Mouse (Mus musculus) embryo, embryonic 10 days (tissue): Measurements from ENCODE around the gene Sidt1.

Source experiments
- DNase-seq: peaks from one replicate; pipeline ENCODE4 v3.0.0-alpha.2; 2015; ENCODE audit warnings: low spot score

The Sidt1 gene

GRCm38 (mm10) chr16:44249985-44250384 is 83.0 kb downstream of the Sidt1 start:
- no peak for DNase-seq

- DNase-seq, result no peak
These were observed 89.7 kb downstream of the Sidt1 start for GRCm38 (mm10) chr16:44243323-44243722.

- peak; percentile 89 for DNase-seq
These were observed 90.4 kb downstream of the Sidt1 start for GRCm38 (mm10) chr16:44242633-44243032.

GRCm38 (mm10) chr16:44240406-44240805 is 92.6 kb downstream of the Sidt1 start:
- no peak for DNase-seq

GRCm38 (mm10) chr16:44238835-44239263 is 94.1 kb downstream of the Sidt1 start:
- DNase-seq, result no peak

- DNase-seq, result no peak
These were observed 95.2 kb downstream of the Sidt1 start for GRCm38 (mm10) chr16:44237836-44238235.

GRCm38 (mm10) chr16:44233019-44233418 is 100.0 kb downstream of the Sidt1 start:
- DNase-seq, result no peak

- no peak for DNase-seq
These were observed 106.2 kb downstream of the Sidt1 start for GRCm38 (mm10) chr16:44226706-44227291.

GRCm38 (mm10) chr16:44221463-44221862 is 111.5 kb downstream of the Sidt1 start:
- DNase-seq, result no peak

GRCm38 (mm10) chr16:44216417-44216816 is 116.6 kb downstream of the Sidt1 start:
- no peak for DNase-seq

GRCm38 (mm10) chr16:44215513-44215912 is 117.5 kb downstream of the Sidt1 start:
- no peak for DNase-seq

- no peak for DNase-seq
These were observed 120.3 kb downstream of the Sidt1 start for GRCm38 (mm10) chr16:44212703-44213102.

GRCm38 (mm10) chr16:44211054-44211414 is 122.0 kb downstream of the Sidt1 start:
- DNase-seq, result no peak

GRCm38 (mm10) chr16:44210156-44211053 is 122.6 kb downstream of the Sidt1 start:
- no peak for DNase-seq

GRCm38 (mm10) chr16:44205973-44206372 is 127.0 kb downstream of the Sidt1 start:
- no peak for DNase-seq

- DNase-seq, result no peak
These were observed 128.7 kb downstream of the Sidt1 start for GRCm38 (mm10) chr16:44204331-44204730.

GRCm38 (mm10) chr16:44200146-44200545 is 132.8 kb downstream of the Sidt1 start:
- DNase-seq, result no peak

- DNase-seq, result no peak
These were observed 133.8 kb downstream of the Sidt1 start for GRCm38 (mm10) chr16:44199066-44199703.

GRCm38 (mm10) chr16:44190968-44191367 is 142.0 kb downstream of the Sidt1 start:
- DNase-seq, result no peak
